Mouse (Mus musculus) ES-E14 (cell line): ENCODE measurements around the gene Tmem221.

Experiments used
- CHD2 ChIP-seq: IDR thresholded peaks from 2 replicates; pipeline ENCODE4 v1.6.1; 2014; ENCODE audit warnings: mild to moderate bottlenecking, low read depth, low read length, inconsistent platforms
- HCFC1 ChIP-seq: IDR thresholded peaks from 2 replicates; pipeline ENCODE4 v1.6.1; 2012; ENCODE audit warnings: low read length, inconsistent platforms, borderline replicate concordance; ENCODE audit not compliant: insufficient read depth
- MAFK ChIP-seq: IDR thresholded peaks from 2 replicates; pipeline ENCODE4 v1.6.1; 2014; ENCODE audit warnings: mild to moderate bottlenecking, low read depth, low read length, inconsistent platforms; ENCODE audit not compliant: insufficient read depth
- ZC3H11A ChIP-seq: IDR thresholded peaks from 2 replicates; pipeline ENCODE4 v1.6.1; 2012; ENCODE audit warnings: low read depth, mild to moderate bottlenecking, inconsistent platforms, low read length, borderline replicate concordance
- ZNF384 ChIP-seq: IDR thresholded peaks from 2 replicates; pipeline ENCODE4 v1.6.1; 2012; ENCODE audit warnings: low read depth, low read length, inconsistent platforms

DNA sequence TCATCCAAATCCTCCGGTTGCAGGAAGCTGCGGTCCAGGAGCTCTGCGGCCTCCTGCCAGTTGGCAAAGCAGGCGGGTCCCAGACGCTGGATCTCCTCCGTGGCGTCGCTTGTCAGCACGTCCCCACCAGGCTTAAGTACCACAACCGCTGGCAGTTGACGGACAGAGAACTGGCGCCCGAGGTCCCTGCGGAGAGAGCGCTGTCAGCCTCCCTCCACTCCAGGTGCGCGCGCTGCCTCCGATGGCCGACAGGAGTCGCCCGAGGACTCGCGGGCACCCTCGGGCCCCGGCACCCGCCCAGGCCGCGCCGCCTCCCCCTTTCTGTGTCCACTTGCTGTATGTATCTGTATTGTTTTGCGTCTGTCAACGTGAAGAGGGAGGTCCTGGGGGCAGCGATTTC is 4.1 kb upstream of the Tmem221 start:
- TF ChIP-seq MAFK = no peak
- 0 out of 2 replicates have a peak, but pooled peaks have one; percentile 6 for TF ChIP-seq ZC3H11A
- TF ChIP-seq HCFC1 = 0 out of 2 replicates have a peak, but pooled peaks have one; percentile 22
- no peak for TF ChIP-seq ZNF384
- TF ChIP-seq CHD2 = no peak
